Mouse (Mus musculus) fat pad, adult 2 months (tissue): ENCODE results near the gene Atf6.

Experiments
- DNase-seq: peaks from one replicate; pipeline ENCODE4 v3.0.0-alpha.2; 2011; ENCODE audit warnings: low read depth, low spot score; ENCODE audit errors: extremely low read depth

Gene Atf6

DNA sequence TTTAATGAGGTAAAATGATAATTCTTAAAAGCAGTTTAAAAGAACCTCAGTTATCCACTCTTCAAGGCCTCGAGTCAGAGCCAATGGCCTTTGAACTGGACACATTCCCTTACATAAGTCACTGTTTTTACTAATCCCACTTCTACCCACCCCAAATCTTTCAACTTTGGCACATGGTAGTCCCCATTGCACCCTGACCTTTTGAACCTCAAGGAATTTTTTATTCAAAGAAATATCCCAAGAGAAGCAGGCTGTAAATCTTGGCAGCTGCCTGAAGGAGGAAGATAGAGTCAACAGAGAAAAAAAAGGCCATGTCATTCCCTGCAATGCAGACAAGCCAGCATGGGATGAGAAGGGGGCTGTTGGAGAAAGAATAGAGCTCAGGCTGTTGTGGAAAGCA lies 93.1 kb downstream of the Atf6 start:
- no peak for DNase-seq

- DNase-seq = no peak
Observed at GRCm38 (mm10) chr1:170773506-170773905, 94.1 kb downstream of the Atf6 start.

- DNase-seq = no peak
Observed at GRCm38 (mm10) chr1:170771437-170772003, 96.1 kb downstream of the Atf6 start.

DNA sequence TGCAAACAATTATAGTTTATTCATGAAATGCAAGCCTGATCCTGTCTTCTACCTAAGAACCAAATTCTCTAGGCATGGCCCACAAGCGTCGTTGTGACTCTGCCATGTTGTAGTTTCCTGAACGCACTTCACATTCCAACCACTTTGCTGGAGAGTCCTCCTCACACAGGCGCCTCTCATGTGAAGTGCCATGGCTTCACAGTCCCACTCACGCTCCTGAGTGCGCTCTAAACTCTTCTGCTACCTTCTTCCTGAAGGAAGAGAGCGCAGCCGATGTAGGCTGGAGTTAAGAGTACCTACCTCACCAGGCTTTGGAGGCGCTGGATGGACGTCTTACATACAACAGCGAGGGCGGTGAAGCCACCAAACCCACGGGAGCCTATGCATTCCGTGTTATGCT lies 96.9 kb downstream of the Atf6 start:
- no peak for DNase-seq

GRCm38 (mm10) chr1:170766997-170767396 lies 100.6 kb downstream of the Atf6 start:
- DNase-seq = no peak

DNA sequence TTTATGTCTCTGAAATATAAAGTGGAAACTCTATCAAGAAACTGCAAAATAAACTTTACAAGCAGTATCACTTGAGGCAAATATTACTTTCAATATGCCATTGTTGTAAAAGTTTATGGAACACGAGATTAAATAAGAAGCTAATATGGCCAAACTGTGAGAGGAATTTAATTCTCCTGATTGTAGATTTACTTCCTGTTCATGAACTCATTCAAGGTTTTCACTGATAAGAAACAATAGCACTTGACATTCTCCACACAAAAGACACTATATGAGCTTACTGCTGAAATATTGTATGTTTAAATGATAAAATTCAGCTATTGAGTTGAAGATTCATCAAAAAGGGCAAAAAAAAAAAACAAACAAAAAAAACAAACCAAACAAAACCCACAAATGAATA lies 102.8 kb downstream of the Atf6 start:
- no peak for DNase-seq

DNA sequence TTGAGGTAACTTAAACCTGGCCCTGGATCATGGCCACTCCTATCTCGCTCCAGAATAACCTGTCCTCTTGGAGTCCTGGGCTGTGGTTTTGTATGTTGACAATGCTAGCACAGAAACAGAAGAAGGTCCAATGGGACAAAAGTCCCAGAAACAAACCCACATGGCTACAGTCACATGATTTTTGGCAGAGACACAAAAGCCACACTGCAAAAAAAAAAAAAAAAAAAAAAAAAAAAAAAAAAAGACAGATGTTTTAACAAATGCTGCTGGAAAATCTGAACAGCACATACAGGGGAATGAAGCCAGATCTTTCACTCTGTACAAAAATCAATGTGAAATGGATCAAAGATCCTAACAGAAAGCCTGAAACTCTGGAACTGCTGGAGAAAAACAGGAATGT lies 105.9 kb downstream of the Atf6 start:
- DNase-seq = no peak

GRCm38 (mm10) chr1:170753597-170753996 lies 114.0 kb downstream of the Atf6 start:
- DNase-seq = no peak

DNA sequence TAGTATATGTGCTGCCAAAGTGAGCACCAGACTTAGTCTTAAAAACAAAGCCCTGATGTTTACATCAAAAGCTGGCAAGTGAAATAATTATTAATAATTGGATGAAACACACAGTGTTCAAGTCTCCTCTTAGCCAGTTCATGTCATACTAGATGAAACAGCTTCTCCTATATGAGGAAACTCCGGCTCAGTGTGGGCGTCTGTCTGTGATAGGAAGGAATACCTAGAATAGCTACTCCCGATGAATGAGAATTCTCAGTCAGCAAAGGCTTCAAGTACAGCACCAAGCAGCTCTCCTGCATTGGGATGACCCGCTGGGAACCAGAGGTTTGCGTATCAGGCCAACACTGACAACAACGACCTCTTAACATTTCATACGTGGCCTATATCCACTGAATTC lies 115.8 kb downstream of the Atf6 start:
- DNase-seq = no peak

GRCm38 (mm10) chr1:170746523-170746922 lies 121.0 kb downstream of the Atf6 start:
- no peak for DNase-seq

DNA sequence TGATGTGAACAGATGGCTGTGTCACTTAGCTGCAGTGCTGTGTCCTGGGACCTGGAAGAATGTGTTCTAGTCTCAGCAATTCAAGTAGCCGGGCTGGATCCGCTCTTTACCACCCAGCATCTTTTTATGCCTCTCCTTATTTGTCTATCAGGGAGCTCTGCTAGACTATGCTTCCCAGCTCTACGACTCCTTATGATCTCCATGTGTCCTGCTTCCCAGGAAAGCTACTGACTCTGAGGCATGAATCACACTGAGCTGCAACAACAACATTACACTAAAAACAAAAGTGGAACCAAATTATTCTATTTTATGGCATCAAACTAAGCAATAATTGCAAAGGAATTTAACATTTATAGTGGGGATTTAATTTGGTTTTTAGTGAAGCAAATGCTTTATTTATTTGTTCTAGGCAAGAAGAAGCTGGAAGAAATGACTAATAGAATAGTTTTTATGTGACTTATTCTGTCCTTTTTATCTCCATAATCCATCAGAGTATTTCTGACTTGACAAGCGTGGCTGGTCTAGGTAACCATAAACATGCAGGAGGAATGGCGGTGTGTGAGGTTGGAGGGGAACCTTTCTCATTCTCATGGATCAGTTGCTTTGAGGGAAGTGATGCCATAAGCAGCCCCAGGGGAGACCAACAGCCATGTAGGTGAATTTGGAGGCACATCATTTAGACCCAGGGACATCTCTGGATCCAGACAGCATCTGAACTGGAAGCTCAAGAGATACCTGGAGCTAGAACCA lies 125.9 kb downstream of the Atf6 start:
- DNase-seq = no peak

DNA sequence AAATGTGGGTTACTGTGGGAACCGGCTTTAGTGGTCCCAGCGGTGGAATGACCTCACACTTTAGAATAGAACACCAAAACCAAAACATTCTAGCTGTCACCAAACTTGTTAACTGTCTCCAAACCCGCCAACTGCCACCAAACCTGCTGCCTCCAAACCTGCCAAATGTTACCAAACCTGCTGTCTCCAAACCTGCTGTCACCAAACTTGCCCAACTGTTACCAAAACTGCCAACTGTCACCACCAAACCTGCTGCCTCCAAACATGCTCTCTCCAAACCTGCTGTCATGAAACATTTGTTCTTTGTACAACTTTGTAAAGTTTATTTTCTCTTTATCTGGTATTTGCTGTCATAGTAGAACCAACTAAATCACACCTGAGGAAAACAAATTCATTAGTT lies 132.7 kb downstream of the Atf6 start:
- DNase-seq = no peak

DNA sequence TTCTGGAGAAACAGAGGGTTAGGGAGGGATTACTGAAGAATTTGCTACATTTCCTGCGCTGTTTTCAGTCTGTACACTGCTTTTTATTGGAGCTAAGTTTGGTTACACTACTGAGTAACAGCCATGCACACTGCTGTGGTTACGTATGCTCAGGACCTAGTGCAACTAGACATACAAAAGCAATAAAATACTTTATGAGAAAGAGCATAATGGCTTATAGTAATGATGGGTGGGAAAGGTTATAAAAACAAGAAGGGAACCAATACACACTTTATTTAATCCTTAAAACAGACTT lies 135.0 kb downstream of the Atf6 start:
- DNase-seq = no peak

- no peak for DNase-seq
Observed at GRCm38 (mm10) chr1:170731865-170732595, 135.5 kb downstream of the Atf6 start.

- DNase-seq = no peak
Observed at GRCm38 (mm10) chr1:170729267-170729962, 138.2 kb downstream of the Atf6 start.

DNA sequence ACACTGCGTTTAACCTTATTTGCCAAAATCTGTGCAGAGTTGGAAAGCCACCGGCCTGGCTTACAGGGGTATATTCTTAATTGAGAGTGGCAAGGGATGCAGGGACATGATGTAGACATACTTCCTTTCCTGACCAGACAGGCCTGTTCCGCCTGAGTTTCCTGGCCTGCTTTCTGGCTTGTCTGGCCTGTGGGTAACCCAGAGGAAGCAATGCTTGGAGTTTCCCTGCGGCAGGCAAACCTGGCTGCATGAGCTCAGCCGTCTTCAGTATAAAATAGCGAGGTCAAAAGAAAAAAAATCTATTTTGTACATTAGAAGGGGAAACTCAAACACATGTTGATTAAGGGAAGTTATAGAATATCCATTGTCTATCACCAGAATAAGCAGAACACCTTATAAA lies 139.0 kb downstream of the Atf6 start:
- DNase-seq = no peak

DNA sequence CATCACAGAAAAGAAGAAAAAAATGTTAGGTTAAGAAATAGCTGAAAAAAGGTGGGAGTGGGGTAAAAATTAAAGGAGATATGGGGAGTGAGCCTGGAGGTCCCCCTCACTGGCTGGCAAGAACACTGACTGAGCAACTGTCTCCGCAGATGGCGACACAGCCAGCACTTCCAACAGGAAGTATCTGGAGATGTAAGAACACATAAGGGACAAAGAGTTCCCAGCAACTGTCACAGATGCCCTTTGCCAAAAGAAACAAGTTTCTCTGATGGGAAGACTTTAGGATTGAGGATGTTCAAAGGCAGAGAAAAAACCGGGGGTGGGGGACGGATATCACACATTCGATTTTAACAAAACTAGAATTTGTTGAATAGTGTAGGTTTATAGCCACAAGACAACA lies 146.0 kb downstream of the Atf6 start:
- no peak for DNase-seq

GRCm38 (mm10) chr1:170718133-170718810 lies 149.3 kb downstream of the Atf6 start:
- no peak for DNase-seq

DNA sequence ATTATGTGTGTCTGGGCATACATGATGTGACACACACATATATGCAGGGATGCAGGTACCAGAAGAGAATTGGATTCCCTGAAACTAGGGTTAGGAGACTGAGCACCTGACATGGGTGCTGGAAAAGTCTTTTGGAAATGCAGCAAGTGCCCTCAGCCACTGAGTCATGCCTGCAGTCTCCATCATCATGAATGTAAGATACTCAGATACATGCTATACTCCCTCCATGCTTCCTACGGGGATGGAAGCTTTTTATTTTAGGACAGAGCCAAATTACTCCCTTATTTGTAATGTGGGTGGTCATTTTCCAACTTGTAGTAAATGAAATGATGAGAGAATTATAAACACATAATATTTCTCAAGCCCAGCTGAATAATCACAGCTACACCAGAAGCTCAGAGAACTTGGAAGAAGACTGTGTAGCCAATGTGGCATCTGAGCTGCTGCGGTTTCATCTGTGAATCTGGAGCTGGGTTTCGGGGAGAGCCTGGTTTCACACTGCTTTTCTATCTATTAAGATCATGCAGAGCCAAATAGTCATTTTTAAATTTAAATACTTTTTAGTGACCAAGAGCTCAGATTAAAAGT lies 150.2 kb downstream of the Atf6 start:
- DNase-seq = no peak

DNA sequence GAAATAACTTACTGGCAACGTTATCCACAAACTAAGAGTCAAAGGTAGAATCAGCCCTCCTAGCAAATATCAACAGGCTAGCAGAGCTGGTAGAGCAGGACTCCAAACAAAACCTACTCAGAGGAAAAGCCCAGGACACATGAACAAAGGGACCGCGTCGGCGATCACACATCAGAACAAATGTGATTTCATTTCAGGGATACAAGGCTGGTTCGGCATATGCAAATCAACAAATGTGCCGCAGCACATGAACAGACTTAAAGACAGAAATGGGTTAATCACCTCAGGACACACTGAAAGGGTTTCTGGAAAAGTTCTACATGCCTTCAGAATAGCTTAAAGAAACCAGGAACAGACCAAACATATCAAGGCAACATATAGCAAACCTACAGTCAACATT lies 155.8 kb downstream of the Atf6 start:
- DNase-seq = no peak

DNA sequence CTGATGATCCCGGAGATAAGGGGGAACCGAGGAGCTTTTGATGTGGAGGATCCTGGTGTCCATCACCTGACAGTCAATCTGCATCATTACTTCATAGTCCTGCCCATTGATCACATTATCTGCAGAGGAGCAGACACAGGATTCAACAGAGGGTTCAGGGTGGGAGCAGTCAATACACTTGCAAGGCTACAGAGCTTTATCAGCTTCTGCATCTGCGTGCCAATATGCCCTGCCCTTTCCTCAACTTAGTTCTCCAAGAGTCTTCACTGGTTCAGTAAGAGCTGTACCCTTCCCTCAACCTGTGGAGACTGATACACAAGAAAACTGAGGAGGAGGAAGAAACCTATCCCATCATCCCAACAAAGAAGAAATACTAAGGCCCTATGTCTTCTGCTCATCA lies 157.6 kb downstream of the Atf6 start:
- DNase-seq = no peak
